Mouse (Mus musculus) c-Kit-negative CD71-positive TER-119-positive erythroid progenitor cells, embryonic 14.5 days (primary cell): ENCODE results near the gene Slc15a1.

Experiments
- DNase-seq: peaks from one replicate; pipeline ENCODE4 v3.0.0-alpha.2; 2013; ENCODE audit warnings: low read depth, low spot score

The Slc15a1 gene

DNA sequence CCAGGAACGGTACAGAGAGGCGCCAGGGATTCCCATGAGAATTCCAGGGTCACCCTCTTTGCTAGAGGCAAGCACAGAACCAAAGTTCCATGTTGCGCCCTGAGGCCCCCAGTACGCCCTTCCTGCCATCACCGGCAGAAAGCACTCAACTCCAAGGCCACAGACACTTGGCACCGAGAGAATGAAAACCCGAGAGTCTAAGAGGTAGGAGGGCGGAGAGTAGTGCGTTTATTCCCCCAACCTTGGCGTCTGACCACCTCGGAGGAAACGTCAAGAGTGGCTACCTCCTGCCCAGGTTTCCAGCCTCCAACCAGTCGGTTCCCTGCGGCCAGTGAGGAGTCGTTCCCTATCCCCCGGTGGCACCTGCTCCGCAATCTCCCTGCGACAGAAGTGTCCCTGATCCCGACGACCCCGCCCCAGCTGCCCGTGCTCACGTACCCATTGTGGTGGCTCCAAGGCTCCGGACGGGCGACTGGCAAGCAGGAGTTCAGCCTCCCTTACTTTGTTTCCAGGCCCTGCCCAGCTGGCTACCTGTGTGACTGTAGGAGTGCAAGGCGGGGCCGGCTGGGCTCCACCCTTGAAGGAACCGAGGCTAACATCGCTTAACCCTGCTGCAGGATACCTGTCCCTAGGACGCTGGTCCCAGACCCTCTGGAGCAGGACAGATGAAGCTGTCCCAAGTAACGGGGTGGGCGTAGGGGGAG, at the start of gene Slc15a1:
Gene Slc15a1, minus strand, starts transcription at position 472 of the 704 bp plus-strand sequence.
- DNase-seq = no peak

DNA sequence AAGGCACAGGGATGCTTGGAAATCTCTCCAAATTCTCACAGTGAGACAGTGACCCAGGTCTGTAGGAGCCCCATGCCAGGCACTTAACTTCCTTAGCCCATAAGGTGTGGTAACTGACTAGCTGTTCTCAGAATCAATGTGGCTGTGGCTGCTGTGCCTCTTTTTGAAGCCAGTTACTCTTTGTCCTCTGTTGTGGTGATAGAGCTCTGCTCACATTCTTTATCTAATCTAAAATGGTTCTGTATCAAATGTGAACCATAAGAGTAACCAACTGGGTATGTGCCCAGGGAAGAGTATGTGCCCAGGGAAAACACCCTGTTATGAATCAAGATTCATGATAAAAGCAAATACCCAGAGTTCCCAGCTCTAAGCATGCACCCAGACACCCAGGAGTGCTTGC, 48.7 kb upstream of the Slc15a1 start:
- DNase-seq = no peak

DNA sequence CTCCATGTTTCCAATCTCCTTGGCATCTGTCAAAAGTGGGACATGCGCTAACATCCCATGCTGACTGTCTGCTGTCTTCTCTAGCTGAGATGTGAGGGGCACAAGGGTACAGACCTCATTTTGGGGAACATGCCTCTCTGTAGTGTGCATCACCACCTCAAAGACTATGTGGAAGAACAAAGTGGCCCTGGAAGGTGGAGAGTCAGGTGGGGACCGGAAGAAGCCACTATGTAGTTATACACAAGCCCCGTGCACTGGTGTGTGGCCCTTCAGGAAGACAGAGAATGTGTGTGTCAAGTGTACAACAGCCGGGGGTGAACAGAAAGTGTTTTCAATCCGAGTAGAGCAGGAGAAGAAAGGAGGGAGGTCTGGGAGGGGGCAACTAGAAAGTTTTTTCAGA, 47.5 kb upstream of the Slc15a1 start:
- DNase-seq = no peak

DNA sequence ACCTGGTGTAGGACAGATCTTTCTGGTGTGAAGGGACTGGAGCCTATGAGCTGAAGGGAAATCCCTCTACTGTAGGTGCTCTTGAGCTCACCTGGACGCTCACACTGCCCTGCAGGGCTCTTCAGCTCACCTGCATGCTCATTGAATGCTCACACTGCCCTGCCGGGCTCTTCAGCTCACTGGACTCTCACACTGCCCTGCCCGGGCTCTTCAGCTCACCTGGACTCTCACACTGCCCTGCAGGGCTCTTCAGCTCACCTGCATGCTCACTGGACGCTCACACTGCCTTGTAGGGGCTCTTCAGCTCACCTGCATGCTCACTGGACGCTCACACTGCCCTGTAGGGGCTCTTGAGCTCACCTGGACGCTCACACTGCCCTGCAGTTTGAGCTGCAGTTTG, 44.8 kb upstream of the Slc15a1 start:
- DNase-seq = no peak

DNA sequence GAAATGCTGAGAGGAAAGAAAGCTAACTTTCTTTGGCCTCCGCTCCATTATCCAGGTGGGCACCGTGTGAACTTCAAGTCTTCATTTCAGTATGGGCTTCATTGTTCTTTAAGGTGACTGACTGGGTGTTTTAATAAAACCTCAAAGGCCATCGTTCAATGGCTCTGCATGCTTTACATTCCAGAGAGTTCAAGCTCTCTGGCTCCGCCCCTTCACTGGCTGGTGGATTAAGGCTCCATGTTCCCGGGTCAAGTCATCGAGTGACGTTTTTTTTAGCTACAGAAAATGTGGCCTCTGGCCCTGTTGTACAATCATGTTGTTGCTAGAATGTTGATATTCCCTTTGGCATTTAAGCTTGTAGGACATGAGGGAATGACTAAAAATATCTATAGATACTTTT, 42.7 kb upstream of the Slc15a1 start:
- no peak for DNase-seq

DNA sequence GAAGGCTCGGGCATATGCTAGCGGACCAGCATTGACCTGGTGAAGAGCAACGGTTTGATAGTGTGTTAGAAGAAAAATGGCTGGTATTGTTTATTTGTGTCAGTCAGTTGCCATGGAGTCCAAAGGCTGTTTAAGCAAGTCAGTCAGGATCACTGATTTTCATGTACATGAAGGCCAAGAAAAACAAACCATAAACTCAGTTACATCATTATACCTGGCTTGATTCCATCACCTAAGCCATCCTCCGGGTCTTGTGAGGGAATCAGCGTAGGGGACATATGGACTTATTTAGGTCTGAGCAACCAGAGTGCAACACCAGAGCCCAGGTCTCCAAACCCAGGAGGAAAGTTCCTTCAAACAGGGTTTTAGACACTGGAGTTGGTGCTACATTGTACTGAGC, 41.6 kb upstream of the Slc15a1 start:
- DNase-seq = no peak

DNA sequence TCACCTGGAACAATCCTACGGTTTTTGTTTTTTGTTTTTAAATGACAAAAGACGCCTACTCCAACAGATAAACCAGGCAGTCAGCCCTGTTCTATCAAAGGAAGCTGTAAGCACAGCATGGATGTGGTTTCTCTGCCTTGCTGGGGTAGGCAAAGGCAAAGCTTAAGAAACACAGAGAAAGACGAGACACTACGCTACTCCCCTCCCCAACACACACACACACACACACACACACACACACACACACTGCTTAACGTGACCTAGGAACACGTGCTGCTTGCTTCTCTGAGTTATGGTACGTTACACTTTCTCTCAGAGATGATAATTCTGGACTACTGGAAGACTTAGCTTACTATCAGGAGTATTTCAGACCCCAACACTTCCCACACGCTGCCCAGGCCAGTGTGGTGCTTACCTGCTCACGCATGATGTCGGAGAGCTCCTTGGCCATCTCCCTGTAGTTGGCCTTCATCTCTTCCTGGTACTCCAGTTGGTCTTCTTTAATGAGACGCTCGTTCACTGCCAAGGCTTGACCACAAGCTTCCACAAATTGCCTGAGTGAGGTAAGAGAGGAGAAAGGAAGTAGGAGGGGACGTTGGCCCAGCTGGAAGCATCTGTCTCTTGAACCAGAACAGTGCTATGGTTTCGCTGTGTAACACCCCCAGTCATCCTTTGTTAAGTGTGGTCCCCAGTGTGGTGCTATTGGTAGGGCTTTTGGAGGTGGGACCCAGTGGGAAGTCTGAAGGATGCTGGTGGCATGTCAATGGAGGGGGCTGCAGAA, 40.7 kb upstream of the Slc15a1 start:
- no peak for DNase-seq

DNA sequence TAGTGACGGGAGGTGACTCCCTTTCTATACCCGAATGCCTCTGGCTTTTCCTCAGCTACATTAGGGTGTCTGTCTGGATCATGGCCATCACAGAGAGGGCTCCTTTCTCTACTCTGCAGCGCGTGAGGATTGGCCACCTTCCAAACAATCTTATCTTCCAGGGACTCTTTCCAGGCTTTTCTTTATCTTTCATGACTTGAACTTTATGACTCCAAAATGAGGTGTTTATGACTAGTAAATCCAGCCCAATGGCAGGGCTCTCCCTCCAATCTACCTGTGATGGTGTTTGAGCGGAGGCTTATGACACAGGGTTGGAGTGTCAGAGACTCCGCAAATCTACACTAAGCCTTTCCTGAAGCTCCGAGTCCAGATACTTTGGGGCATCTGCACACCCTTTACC, 36.2 kb upstream of the Slc15a1 start:
- no peak for DNase-seq

DNA sequence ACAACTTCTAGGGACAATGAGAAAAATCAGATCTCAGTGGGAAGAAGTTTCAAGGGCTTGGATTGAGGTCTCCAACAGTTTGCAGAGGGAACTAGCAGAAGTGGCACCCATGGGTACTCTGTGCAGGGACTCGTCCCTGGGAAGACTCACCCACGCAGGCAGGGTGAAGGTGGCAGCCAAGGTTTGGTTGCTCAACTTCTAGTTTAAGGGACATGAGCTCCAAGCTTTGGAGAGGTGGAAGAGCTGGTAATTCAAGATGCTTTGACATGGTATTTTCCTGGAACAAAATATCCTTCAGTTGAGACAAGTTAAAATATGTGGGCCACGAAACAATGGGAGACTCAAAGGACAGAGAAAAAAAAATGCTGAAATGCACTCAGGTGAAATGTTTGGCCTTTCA, 29.4 kb upstream of the Slc15a1 start:
- DNase-seq = no peak

DNA sequence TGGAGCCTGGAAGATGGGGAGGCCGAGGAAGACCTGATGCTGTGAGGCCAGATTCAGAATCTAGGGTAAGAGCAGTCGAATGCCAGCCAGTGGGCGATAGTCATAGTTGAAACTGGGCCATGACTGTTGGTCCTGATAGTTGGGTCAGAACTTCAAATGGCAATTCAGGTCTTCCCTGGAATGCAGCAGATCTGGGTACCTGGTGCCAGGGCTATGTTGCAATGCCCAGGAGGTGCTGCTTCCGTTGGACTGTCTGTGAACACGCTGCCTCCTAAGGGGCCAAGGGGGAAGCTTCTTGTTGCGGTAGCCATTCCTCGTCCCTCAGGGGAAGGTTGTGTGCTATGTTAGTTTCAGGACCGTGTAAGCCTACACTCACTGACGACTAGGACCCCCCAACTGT, 25.8 kb upstream of the Slc15a1 start:
- DNase-seq = no peak

DNA sequence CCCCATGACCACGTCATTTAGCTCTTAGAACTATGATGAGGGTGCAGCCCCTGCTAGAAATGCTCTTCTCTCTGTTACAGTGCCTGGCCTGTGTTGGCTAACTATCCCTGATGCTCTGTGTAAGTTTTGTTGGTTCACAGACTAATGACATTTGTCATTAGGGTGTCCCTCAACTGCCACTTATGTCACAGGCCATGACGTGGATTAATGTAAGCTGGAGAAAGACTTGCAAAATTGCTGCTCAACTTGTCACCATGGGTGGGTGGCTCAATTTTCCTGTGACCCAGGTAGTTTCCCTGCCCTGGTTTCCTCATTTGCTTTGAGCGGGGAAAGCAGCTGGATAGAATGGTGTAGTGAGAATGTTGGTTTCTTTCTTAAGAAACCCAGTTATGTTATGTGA, 22.8 kb upstream of the Slc15a1 start:
- DNase-seq = no peak

DNA sequence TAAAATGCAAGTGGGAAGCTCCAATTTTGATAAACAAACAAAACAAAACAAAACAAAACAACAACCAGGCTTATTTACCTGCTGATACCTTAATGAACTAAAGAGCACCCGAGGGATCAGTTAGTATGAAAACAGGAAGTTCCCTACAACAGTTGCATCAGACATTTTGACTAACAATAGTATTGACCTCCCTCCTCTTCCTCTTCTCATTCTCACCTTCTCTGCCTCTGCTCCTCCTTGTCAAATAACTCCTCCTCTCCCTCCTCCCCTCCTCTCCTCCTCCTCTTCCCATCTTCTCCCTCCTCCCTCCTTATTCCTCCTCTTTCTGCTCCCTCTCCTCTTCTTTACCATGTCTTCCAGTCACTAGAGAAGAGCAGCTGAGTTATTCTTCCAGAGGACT, 22.1 kb upstream of the Slc15a1 start:
- DNase-seq = no peak

DNA sequence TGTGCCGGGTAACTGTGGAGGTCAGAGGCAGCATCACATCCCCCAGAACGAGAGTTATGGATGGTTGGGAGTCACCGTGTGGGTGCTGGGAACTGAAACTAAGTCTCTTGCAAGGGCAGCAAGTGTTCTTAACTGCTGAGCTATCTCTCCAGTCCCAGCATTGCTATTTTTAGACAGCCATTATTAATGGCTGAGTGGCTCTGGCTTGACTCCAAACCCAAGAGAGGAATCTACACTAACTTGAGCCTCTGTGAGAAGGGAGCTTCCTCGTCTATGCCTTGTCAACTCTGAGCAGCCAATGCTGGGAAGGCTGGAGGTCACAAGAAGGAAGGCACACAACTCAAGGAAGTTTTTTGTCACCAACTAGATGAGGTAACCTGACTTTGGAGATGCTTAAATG, 16.7 kb upstream of the Slc15a1 start:
- DNase-seq = no peak

DNA sequence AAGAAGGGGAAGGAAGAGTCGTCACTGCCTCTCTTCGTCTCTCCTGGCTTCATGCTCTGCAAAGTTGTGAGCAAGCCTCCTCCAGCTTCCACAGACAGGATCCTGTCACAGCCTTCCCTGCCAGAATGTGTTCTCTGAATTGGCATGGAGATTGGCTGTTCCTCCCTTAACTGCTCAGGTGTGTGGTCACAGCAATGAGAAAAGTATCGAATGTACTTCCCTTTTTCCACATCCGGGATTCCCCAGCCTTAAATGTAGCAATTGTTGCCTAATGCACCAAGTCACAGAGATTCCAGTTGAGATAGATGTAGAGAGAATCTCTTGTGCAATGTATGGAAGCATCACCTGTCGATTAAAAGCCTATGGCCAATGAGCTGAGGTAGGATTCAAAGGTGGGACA, 11.8 kb upstream of the Slc15a1 start:
- no peak for DNase-seq

DNA sequence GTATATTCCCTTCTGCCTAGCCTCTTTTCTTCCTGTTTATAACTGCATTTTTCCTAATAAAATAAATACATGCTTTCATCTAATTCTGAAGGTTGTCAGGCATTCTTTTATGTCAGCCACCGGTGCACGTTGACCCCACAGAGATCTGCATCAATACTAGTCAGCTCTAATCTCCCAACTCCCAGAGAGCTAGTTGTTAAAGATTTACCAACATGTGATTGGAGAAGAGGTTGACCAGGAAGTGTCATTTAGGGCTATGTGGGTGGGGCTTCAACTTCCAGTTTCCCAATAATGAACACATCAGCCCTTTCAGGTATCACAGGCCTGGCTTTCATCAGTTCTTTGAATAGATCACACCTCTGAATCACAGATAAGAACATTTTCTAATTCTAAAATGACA, 3.9 kb upstream of the Slc15a1 start:
- DNase-seq = no peak

DNA sequence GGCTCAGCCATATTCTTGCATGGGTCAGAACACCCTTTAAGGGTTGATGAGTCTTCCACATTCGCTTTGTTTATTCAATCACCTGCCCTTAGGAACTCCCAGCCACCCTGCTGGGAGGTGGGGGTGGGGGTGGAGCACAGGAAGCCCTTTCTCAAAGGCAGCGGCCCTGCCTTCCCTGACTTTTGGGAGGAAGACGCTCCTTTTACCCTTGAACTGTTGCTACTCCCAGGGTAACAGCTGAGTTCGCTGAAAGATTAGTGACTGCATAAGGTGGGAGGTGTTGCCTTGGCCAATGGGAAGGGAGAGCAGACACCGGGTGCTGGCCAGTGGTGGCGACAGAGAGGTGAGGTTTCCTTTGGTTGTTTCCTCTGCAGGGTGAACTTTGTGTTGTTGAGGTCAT, 1.3 kb upstream of the Slc15a1 start:
- DNase-seq = no peak

DNA sequence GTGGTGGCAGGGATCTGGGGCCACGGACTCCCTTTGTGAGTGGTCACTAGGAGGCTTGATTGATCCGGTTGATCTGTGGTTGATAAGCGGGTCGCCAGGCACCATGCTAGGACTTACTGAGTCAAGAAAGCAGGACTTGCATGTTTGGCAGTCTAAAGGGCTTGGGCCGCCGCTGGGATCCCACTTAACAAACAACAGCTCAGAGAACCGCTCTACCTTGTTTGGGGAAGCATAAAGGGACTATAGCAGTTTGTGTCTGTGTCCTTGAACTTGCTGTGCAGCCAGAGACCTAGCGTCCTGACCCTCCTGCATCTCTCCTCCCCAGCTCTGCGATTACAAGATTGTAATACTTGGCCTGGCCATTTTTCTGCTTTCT, 421 bp upstream of the Slc15a1 start:
- no peak for DNase-seq

DNA sequence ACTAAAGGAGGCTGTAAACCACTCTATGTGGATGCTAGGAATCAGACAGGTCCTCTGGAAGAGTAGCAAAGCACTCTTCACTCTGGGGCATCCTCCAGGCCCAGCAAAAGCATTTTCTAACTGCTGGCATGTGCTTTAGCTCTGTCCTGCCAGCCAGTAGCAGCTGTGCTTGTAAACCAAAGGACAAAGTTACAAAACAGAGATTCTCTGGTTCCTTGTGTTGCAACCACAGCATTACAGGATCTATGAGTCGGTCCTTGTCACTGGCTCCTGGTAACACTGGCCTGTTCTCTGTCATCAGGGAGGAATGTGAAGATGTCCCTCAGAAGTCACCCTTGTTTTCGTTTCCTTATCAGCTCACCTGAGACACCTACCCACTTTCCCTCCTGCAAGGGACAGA, 4.5 kb downstream of the Slc15a1 start:
- no peak for DNase-seq

DNA sequence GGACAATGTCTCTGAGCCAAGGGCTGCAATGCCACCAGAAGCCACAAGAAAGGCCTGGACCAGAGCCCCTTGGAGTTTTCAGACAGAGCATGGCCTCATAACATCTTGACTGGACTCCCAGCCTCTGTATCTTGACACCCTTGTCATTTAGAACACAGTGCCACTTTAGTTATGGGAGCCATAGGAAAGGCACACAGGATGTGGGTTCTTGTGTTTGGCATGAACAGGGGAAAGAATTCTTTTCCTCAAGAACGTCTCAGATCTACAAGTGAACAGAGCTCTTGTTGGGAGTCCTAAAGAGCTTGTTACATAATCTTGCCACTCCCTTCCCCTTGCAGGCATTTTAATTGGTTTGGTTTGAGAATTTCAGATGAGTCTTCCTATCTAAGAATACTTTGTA, 5.3 kb downstream of the Slc15a1 start:
- DNase-seq = no peak

DNA sequence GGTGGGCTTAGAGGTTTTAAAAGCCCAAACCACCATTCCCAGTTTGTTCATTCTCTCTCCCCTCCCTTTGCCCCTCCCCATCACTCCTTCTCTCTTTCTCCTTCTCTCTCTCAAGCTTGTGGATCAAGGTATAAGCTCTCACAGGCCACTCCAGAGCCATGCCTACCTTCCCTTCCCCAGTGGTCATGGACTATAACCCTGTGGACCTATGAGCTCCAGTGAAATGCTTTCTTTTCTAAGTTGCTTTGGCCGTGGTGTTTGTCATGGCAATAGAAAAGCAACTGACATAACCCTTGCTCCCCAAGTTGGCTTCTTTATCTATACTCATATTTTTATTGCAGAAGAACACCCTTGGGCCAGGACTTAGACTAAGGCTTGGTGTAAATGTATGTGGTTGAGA, 7.3 kb downstream of the Slc15a1 start:
- no peak for DNase-seq

DNA sequence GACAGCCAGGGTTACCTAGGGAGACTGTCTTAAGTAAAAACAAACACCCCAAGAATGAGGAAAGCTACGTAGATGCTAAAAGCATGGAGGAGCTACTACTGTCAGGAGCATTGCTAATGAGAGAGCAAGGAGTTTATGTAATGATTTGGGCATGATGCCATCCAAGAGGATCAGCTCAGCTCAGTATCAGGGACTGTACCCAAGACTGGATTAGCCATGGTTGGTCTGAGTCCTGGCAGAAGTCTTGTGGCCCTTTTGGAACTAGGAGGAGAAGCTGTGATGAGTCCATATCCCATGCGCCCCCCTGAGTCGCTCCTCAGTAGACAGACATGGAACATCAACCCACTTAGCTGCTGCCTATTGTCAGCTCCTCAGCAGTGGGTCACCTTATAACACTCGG, 9.3 kb downstream of the Slc15a1 start:
- DNase-seq = no peak

DNA sequence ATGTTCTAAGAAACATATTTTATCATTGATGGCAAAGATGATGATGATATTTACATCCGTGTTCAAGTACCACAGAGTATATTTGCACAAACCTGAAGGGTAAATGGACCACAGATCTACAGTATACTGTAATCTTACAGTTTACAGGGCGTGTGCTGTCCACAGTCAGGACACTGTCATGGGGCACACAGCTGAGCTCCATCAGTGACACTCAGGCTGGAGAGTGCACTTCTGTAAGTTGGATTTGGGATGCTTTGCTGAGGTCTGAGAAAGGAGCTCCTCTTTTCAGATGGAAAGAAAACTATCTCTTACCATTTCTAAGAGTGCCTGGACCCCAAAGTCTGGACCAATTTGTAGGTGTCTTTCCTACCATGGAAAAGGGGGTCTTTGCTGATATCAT, 9.9 kb downstream of the Slc15a1 start:
- DNase-seq = no peak

DNA sequence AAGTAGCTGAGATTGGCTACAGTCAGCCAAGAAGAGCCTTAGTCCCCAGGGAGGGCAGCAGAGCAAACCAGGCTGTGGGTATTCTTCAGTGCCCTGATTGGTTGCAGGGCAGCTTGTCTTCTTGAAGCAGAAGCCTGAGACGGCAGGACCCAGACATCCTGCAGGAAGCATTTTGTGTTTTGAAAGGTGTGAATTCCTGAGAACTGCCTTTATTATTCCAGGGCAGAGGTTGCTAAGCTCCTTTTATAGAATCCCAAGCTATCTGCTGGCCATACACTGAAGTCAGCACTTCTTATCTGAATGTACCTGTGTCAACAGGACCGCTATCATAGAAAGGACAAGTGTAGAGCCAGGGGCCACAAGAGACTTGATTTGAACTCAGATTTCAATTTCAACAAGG, 10.8 kb downstream of the Slc15a1 start:
- DNase-seq = no peak

DNA sequence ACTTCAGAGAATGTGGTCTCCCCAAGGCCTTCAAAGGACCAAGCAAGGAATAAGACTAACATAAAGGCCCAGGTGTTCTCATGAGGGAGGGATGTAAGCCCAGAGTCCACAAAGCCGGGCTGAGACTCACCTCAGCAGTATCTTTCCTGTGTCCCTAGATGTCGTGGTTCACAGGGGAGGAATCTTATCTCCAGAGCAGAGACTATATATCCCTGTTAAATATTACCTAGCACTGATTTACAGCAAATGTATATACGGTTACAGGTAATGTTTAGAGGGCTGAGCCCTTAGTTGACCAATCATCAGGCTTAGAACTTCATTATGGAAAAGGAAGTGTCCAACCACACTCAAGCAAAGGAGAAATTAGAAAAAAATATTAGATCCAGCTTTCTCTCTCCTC, 11.3 kb downstream of the Slc15a1 start:
- DNase-seq = no peak
